Mouse (Mus musculus): Measurements from ENCODE around the gene Olfr601. TPM values are rescaled to one million over a fixed set of nuclear protein-coding genes. Genes with fewer than 3 reads are reported as not detected.
"Not testable (repeated sequence)": the region's sequence is repeated elsewhere in the genome, so short reads cannot be mapped to it uniquely, and the experiment has no call there.

Olfr601 gene
- total RNA-seq (2021): not detected
- long read RNA-seq, experiment 1: 0 reads
- long read RNA-seq, experiment 2: 0 reads

GRCm38 (mm10) chr7:103362555-103362954, at the start of gene Olfr601:
Olfr601 (minus strand) TSS chr7:103362655.
- no peak for DNase-seq (ENCODE audit: low spot score in 2 of 2)

GRCm38 (mm10) chr7:103406521-103407055, 44.1 kb upstream of the Olfr601 start:
- not testable (repeated sequence) for DNase-seq (ENCODE audit: low spot score in 2 of 2)

GRCm38 (mm10) chr7:103398981-103399380, 36.5 kb upstream of the Olfr601 start:
- DNase-seq (ENCODE audit: low spot score in 2 of 2): no peak

GRCm38 (mm10) chr7:103397758-103398157, 35.3 kb upstream of the Olfr601 start:
- DNase-seq (ENCODE audit: low spot score in 2 of 2): no peak

GRCm38 (mm10) chr7:103386077-103386476, 23.6 kb upstream of the Olfr601 start, which contains the start of gene Olfr603:
Olfr603 (minus strand) TSS chr7:103386177.
- DNase-seq (ENCODE audit: low spot score in 2 of 2): no peak

- DNase-seq (ENCODE audit: low spot score in 2 of 2): no peak
Measured at GRCm38 (mm10) chr7:103349569-103349968, 12.9 kb downstream of the Olfr601 start, which contains the start of gene Olfr600. Olfr600 (minus strand) TSS chr7:103349669.

GRCm38 (mm10) chr7:103335617-103336016, 26.8 kb downstream of the Olfr601 start, which contains the start of gene Olfr599:
Olfr599 (plus strand) TSS chr7:103335917.
- no peak for DNase-seq (ENCODE audit: low spot score in 2 of 2)

- DNase-seq (ENCODE audit: low spot score in 2 of 2): no peak
Measured at GRCm38 (mm10) chr7:103323268-103323667, 39.2 kb downstream of the Olfr601 start, which contains the start of gene Olfr598. Olfr598 (plus strand) TSS chr7:103323568.

- DNase-seq (ENCODE audit: low spot score in 2 of 2): not testable (repeated sequence)
Measured at GRCm38 (mm10) chr7:103316015-103316414, 46.4 kb downstream of the Olfr601 start, which contains the start of gene Olfr597. Olfr597 (plus strand) TSS chr7:103316315.

Other genes with a start within 250 kb of the Olfr601 start
- gene Olfr586, start 237.0 kb downstream of the Olfr601 start, total RNA-seq (2021): not detected
- not detected for gene Olfr588-ps1, start 221.8 kb downstream of the Olfr601 start, total RNA-seq (2021)
- gene Olfr589, start 206.3 kb downstream of the Olfr601 start, total RNA-seq (2021): not detected
- gene Olfr591, start 184.3 kb downstream of the Olfr601 start, total RNA-seq (2021): not detected
- gene Olfr592, start 177.9 kb downstream of the Olfr601 start, total RNA-seq (2021): not detected
- gene Olfr593, start 150.8 kb downstream of the Olfr601 start, total RNA-seq (2021): not detected
- gene Olfr594, start 145.7 kb downstream of the Olfr601 start, total RNA-seq (2021): not detected
- not detected for gene Usp17ld, start 110.2 kb downstream of the Olfr601 start, total RNA-seq (2021)
- gene Olfr596, start 57.0 kb downstream of the Olfr601 start, total RNA-seq (2021): not detected
- gene Olfr597, start 46.3 kb downstream of the Olfr601 start, total RNA-seq (2021): not detected
- gene Olfr598, start 39.1 kb downstream of the Olfr601 start, total RNA-seq (2021): not detected
- gene Olfr599, start 26.7 kb downstream of the Olfr601 start, total RNA-seq (2021): not detected
- not detected for gene Olfr600, start 13.0 kb downstream of the Olfr601 start, total RNA-seq (2021)
- gene Olfr603, start 23.5 kb upstream of the Olfr601 start, total RNA-seq (2021): not detected
- gene Usp17lc, start 52.4 kb upstream of the Olfr601 start, total RNA-seq (2021): not detected
- gene Olfr605, start 82.8 kb upstream of the Olfr601 start, total RNA-seq (2021): not detected
- gene Olfr606, start 86.4 kb upstream of the Olfr601 start, total RNA-seq (2021): not detected
- gene Olfr607, start 101.5 kb upstream of the Olfr601 start, total RNA-seq (2021): not detected
- not detected for gene Olfr608, start 107.2 kb upstream of the Olfr601 start, total RNA-seq (2021)
- not detected for gene Olfr609, start 135.4 kb upstream of the Olfr601 start, total RNA-seq (2021)
- not detected for gene Olfr610, start 149.5 kb upstream of the Olfr601 start, total RNA-seq (2021)
- not detected for gene Olfr611, start 158.2 kb upstream of the Olfr601 start, total RNA-seq (2021)
- not detected for gene Olfr612, start 180.1 kb upstream of the Olfr601 start, total RNA-seq (2021)
- not detected for gene Olfr613, start 185.4 kb upstream of the Olfr601 start, total RNA-seq (2021)
- gene Olfr615, start 193.4 kb upstream of the Olfr601 start, total RNA-seq (2021): not detected
- gene Olfr616, start 206.5 kb upstream of the Olfr601 start, total RNA-seq (2021): not detected
- gene Olfr617, start 210.4 kb upstream of the Olfr601 start, total RNA-seq (2021): not detected
- gene Olfr618, start 227.4 kb upstream of the Olfr601 start, total RNA-seq (2021): not detected
- not detected for gene Olfr619, start 237.9 kb upstream of the Olfr601 start, total RNA-seq (2021)
- not detected for gene Olfr620, start 249.9 kb upstream of the Olfr601 start, total RNA-seq (2021)